Mouse (Mus musculus) hindlimb bud, embryonic 11.5 days (tissue): ENCODE measurements around the gene Tmem63b.
A peak's percentile ranks its signal among the peaks of the same experiment; 100 is the strongest.
"Not testable (repeated sequence)": the region's sequence is repeated elsewhere in the genome, so short reads cannot be mapped to it uniquely, and the experiment has no call there.

Experiments used
- DNase-seq: peaks from one replicate; pipeline ENCODE4 v3.0.0-alpha.2; 2012; ENCODE audit warnings: low read depth, low spot score; ENCODE audit errors: extremely low spot score

Tmem63b gene

DNA sequence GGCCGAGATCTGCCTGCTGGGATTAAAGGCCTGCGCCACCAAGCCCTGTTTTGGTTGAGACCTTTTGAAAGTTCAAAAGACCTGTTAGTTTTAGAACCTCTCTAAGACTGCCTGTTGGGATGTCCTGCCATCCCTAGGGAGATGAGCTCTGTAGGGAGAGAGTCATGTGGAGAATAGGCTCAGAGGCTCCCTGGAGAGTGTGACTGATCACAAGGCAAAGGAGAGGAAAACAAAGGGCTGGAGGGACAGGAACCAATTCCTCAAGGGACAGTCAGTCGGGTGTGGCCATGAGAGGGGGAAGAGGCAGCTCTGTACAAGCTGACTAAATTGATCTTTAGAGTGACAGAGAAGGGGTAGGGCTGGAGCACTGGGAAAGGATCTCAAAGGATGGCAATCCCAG is 58.5 kb downstream of the Tmem63b start:
- no peak for DNase-seq

DNA sequence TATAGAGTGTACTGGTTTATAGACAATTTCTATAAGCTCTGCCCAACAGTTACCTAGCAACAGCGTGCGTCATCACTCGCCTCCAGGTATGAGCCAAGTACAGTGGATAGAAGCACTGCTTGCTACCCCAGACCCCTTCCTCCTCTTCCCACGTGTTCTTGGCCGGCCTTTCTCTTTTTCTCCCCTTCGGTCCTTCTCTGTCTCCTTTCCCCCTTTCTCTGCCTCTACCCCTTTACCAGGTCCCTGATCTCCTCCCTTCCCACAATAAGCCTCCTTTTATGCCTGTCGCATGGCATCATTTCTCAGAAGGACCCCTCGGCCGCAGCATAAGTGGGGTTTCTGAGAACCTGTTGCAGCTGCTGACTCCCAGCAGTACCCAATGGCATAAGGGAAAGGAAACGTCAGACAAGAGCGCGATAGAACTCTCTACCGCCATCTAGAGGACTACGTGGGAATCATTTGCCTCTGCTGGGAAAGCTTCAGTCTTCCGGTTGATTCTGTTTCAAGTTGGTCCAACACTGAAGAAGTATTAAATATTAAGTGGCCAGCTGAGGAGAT is 60.0 kb downstream of the Tmem63b start:
- DNase-seq: peak; percentile 92

DNA sequence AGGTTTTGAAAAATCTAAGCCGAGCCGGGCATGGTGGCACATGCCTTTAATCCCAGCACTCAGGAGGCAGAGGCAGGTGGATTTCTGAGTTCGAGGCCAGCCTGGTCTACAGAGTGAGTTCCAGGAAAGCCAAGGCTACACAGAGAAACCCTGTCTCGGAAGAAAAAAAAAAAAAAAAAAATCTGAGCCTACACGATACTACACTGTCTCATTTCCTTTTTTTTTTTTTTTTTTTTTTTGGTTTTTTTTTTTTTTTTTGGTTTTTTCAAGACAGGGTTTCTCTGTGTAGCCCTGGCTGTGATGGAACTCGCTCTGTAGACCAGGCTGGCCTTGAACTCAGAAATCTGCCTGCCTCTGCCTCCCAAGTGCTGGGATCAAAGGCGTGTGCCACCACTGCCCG is 63.3 kb downstream of the Tmem63b start:
- DNase-seq: not testable (repeated sequence)

DNA sequence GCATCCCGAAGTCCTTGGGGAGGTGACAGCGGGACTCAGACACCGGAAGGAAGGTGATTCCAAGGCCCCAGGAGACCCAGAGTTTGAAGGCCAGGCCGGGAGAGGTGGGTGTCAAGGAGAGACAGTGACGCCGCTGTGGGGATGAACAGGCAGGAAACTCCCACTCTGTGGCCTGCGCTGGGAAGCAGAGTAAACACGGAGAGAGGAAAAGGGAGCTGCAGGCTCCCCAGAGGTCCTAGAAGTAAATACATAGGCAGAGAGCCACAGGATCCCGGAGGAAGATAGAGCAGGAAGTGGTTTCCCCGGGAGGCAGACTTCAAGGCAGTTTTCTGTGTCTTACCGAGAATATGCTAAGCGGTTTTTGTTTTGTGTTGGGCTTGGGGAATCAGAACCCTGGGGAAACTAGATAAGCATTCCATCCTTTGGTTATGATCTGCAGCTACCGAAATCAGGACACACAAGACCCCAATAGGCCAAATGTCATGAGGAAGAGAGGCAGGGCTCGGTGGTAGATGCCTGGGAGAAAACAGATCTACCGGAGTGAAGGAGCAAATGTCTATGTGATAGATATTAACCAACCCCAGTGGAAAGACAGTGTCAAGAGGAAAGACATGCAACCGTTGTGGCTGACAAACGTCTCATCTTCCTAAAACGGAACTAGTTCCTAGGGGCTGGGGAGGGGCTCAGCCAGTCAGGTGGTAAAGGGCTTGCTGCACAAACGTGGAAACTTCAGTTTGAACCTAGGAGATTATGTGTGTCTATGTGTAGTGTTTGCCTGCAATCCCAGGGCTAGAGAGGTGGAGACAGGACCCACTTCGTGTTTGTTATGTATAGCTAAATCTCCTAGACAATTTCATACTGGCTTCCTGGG is 67.1 kb downstream of the Tmem63b start:
- DNase-seq: no peak

DNA sequence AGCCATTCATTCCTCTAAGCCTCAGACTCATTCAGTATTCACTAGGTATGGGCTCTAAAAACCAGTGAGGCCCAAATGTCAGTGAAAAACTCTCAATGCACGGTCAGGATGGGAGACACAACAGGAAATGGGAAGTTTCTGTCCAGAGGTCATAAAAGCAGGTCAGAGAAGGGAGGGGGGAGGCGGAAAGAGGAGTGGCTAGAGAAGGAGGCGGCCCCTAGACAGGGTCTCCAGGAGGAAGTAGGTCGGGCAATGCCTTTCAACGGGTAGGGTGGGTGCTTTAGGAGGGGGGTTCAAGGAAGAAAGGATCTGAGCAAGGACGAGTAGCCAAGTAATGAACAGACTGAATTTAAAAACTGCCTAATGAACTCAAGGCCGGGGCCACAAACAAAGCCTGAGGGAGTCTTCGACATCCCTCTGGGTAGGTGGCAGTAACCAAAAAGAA is 67.7 kb downstream of the Tmem63b start:
- DNase-seq: no peak

DNA sequence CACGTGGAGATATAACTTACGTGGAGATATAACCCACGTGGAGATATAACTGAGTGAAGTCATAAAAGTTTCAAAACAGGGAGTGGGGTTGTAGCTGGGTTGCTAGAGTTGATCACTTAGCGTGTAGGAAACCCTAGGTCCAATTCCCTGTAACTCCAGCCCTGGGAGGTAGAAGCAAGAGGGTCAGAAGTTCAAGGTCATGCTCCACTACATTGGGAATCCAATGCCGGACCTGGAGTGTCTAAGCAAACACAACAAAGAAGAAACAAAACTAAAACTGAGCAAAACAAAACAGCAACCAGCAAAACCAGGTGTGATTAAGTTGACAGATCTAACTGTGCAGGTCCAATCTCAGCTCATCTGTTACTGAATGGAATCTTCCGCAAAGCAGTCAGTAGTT is 69.0 kb downstream of the Tmem63b start:
- DNase-seq: no peak

DNA sequence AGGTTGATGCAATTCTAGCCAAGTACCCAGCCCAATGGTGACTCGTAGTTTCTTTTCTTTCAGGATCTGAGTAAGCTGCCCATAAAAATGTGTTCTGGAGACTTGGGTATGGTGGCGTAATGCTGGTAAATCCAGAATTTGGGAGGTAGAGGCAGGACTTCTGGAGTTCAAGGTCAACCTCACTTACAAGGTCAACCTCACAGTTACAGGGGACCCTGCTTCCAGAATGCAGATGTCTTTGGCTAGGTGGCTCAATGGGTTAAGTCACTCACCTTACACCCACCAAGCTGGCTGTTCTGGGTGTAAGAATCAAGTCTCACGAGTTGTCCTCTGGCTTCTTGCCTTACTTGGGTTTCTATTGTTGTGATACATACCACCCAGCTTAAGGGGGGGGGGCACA is 70.0 kb downstream of the Tmem63b start:
- no peak for DNase-seq

DNA sequence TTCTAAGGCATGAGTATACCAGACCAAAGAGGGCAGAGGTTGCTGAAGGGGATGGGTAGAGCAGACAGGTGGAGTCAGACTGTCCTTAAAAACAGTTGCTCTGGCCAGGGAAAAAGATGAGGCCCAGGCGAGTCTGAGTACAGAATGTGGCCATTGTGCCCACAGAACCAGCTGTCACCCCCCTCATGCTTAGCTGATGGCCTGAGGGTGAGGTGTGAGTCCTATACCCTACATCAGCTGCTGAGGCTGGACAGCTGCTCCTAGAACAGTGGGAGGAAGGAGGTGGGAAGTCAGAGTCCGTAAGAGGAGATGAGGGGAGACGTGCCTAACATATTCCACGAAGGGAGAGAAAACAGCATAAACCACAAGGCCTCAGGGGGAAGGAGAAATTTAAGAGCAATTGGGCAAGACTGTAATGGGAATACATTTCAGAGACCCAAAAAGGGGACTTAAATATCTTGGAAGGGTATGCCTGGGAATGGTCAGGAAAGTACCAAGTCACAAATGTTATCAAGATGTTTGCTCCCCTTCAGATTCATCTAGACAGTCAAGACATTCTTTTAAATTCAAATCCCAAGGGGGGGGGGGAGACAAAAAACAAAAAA is 70.6 kb downstream of the Tmem63b start:
- no peak for DNase-seq

DNA sequence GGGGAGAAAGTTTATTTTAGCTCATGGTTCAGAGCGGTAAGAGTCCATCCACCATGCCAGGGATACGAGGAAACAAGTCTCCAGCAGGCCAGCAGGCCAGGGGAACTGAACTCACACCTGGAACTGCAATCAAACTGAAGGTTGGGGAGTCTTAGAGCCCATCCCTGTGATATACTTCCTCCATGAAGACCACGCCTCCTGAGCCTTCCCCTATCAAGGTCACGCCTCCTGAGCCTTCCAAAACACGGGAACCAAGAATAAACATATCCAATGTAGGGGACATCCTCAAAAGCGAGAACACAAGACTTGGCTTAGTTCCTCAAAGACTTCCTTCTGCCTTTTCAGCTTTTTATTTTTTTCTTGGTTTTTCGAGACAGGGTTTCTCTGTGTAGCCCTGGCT is 73.8 kb downstream of the Tmem63b start:
- no peak for DNase-seq

DNA sequence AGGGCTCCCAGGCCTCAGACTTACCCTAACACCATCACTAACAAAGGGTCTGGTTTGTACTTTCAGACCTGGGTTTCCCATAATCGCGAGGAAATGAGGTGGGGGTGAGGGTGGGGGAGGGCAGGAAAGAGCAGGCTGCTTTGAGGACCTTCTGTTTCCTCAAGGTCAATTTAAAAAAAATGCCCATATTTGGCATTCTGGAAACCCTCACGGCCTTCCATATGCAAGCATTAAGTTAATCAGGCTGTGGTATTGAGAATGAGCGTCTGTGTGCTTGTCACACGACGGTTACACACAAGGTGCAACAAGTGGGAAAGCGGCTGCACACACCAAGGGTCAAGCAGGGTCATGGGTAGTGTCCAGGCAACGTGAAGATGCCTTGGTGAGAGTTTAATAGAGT is 74.7 kb downstream of the Tmem63b start:
- DNase-seq: no peak
